Mouse (Mus musculus) embryonic fibroblast, embryonic 13.5 days (primary cell): ENCODE data around the gene Vmn2r83.

ENCODE experiments used
- CTCF ChIP-seq: IDR thresholded peaks from 2 replicates; pipeline ENCODE4 v1.5.1; 2011; ENCODE audit warnings: mild to moderate bottlenecking, control low read depth, low read length, moderate library complexity, borderline replicate concordance; ENCODE audit not compliant: insufficient read depth
- POLR2A ChIP-seq: IDR thresholded peaks from 2 replicates; pipeline ENCODE4 v1.6.1; 2011; ENCODE audit warnings: low read depth, mild to moderate bottlenecking, control low read depth, low read length, moderate library complexity

GRCm38 (mm10) chr10:79525456-79526325, 57.2 kb downstream of the Vmn2r83 start:
- no peak for TF ChIP-seq POLR2A
- no peak for TF ChIP-seq CTCF
